Mouse (Mus musculus) B cell, adult 67 days (primary cell): ENCODE data around the gene Trdmt1. TPM values are rescaled to one million over a fixed set of nuclear protein-coding genes. Genes with fewer than 3 reads are reported as not detected.

ENCODE experiments used
- total RNA-seq, 2 experiments: library from RNA; stranded (reverse); gene quantifications; 4 replicates each; pipeline ENCODE4 v1.2.4; 2023

Gene Trdmt1
- total RNA-seq = 10 to 100 TPM in 1 of 2 experiments, 1 to 10 TPM in 1; 6.1 to 10.6 TPM

DNA sequence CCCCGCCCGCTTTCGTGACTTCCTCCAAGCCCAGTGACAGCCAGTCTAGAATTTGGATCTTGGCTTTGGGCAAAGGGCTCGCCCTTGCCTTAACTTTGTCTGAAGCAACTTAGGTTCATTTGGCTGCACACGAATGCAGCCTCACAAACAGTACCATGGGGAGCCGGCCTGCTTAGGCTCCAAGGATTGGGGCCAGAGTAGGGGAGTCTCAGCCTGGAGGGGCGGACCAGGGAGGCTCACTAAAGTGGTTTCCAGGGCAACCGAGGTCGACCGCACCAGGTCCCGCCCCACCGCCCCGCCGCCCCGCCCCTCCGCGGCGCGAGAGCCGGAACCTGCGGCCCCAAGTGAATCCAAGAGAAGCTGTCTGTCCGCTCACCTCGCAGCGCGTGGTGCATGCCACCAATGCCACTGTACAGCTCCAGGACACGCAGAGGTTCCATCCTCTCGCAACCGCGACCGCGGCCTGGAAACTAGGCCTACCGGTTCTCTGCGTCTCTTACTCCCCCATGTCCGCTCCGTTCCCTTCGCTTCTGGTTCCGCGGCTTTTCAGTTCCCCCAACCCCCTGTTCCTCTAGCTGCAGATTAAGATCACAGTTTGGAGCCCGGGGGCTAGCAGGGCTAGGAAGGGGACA, at the start of gene Trdmt1:
TSS of gene Trdmt1 (minus strand) at position 476 of the 632 bp plus-strand sequence.

GRCm38 (mm10) chr2:13573408-13574065, 29.1 kb upstream of the Trdmt1 start, which contains the start of gene Vim:
Gene Vim, plus strand, starts transcription at chr2:13573927.

DNA sequence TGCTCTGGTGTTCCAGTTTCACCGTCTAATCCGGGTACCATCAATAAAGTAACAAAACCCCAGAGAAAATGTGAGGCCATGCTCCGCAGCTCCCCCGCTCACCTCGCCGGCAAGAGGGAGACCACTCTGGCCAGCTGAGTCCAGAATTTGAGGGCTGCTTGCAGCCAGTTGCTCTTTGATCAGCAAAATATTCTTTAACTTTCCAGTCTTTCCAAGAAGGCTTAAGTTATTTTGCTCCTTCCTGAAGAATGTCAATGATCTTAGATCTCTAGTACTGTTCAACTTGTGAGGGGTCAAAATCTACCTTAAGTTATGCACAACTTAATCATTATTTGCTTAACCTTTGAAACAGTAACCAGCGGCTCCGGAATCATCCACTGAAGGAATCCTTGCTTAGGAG, 52.7 kb downstream of the Trdmt1 start, which contains the start of gene Cubn:
TSS of gene Cubn (minus strand) at position 80 of the 400 bp plus-strand sequence.

Other genes with a start within 250 kb of the Trdmt1 start
- gene Cubn, start 52.9 kb downstream of the Trdmt1 start, total RNA-seq = not detected
- 100 to 1,000 TPM; 309 to 406 TPM for gene Vim, start 29.3 kb upstream of the Trdmt1 start, total RNA-seq
- 1 to 10 TPM; 2.1 to 5.7 TPM for gene St8sia6, start 249.4 kb upstream of the Trdmt1 start, total RNA-seq